Mouse (Mus musculus): ENCODE measurements around the gene Mpped2. TPM values are rescaled to one million over a fixed set of nuclear protein-coding genes. Genes with fewer than 3 reads are reported as not detected.
A peak's percentile ranks its signal among the peaks of the same experiment; 100 is the strongest.

The Mpped2 gene
- polyA plus RNA-seq, 1 experiment from 2014 or later, result 36.7 TPM

GRCm38 (mm10) chr2:106772643-106773042 is 79.6 kb downstream of the Mpped2 start:
- no peak for ATAC-seq (ENCODE audit: low FRiP score, low TSS enrichment)
- 65% methylated on average over 5 of the region's 5 CpGs for WGBS
- H3K4me1 ChIP-seq (ENCODE audit: control insufficient read depth, insufficient read depth, low read length), result peaks cover 5% of the 10 kb centered on the region

GRCm38 (mm10) chr2:106774251-106775196 is 81.5 kb downstream of the Mpped2 start:
- Histone ChIP-seq H3K36me3 (ENCODE audit: control insufficient read depth, insufficient read depth, low read length) (no peaks in the 10 kb centered on the region), H3K4me1 (ENCODE audit: control insufficient read depth, insufficient read depth, low read length) (peaks cover 5% of the 10 kb centered on the region), H3K4me2 (replicated peaks; ENCODE audit: low read depth, low read length) (no peak overlapping the region), H3K9ac (ENCODE audit: low read depth, low read length) (no peak overlapping the region), H3K27me3 (ENCODE audit: control insufficient read depth, insufficient read depth, low read length) (no peaks in the 10 kb centered on the region), H3K27ac (ENCODE audit: low read depth, low read length) (peak overlapping the region; percentile 21; the same call in 1 of the 2 replicates), H3K4me3 (ENCODE audit: low read length) (no peak overlapping the region), H3K9me3 (ENCODE audit: control insufficient read depth, low read length) (no peaks in the 10 kb centered on the region)
- WGBS, result 28% methylated on average over 10 of the region's 10 CpGs
- peak; percentile 82 for ATAC-seq (ENCODE audit: low FRiP score, low TSS enrichment)

More at GRCm38 (mm10) chr2:106772643-106773042, 79.6 kb downstream of the Mpped2 start:
- Histone ChIP-seq H3K36me3 (ENCODE audit: control insufficient read depth, insufficient read depth, low read length) (no peaks in the 10 kb centered on the region), H3K9me3 (ENCODE audit: control insufficient read depth, low read length) (no peaks in the 10 kb centered on the region), H3K27ac (ENCODE audit: low read depth, low read length) (no peak overlapping the region), H3K4me3 (ENCODE audit: low read length) (no peak overlapping the region), H3K4me2 (replicated peaks; ENCODE audit: low read depth, low read length) (no peak overlapping the region), H3K9ac (ENCODE audit: low read depth, low read length) (no peak overlapping the region), H3K27me3 (ENCODE audit: control insufficient read depth, insufficient read depth, low read length) (no peaks in the 10 kb centered on the region)

GRCm38 (mm10) chr2:106775994-106776393 is 82.9 kb downstream of the Mpped2 start:
- H3K4me3 ChIP-seq (ENCODE audit: low read length), result no peak overlapping the region
- 39% methylated on average over 2 of the region's 2 CpGs for WGBS

GRCm38 (mm10) chr2:106778861-106779516 is 85.9 kb downstream of the Mpped2 start:
- Histone ChIP-seq H3K4me2 (replicated peaks; ENCODE audit: low read depth, low read length) (no peak overlapping the region), H3K36me3 (ENCODE audit: control insufficient read depth, insufficient read depth, low read length) (no peaks in the 10 kb centered on the region), H3K27me3 (ENCODE audit: control insufficient read depth, insufficient read depth, low read length) (no peaks in the 10 kb centered on the region), H3K4me1 (ENCODE audit: control insufficient read depth, insufficient read depth, low read length) (peaks cover 5% of the 10 kb centered on the region), H3K27ac (ENCODE audit: low read depth, low read length) (no peak overlapping the region), H3K4me3 (ENCODE audit: low read length) (no peak overlapping the region), H3K9ac (ENCODE audit: low read depth, low read length) (no peak overlapping the region), H3K9me3 (ENCODE audit: control insufficient read depth, low read length) (no peaks in the 10 kb centered on the region)
- WGBS, result 79% methylated on average over 7 of the region's 7 CpGs
- ATAC-seq (ENCODE audit: low FRiP score, low TSS enrichment), result no peak

More at GRCm38 (mm10) chr2:106775994-106776393, 82.9 kb downstream of the Mpped2 start:
- H3K9me3 ChIP-seq (ENCODE audit: control insufficient read depth, low read length), result no peaks in the 10 kb centered on the region
- H3K4me1 ChIP-seq (ENCODE audit: control insufficient read depth, insufficient read depth, low read length), result peaks cover 5% of the 10 kb centered on the region
- H3K4me2 ChIP-seq (replicated peaks; ENCODE audit: low read depth, low read length), result no peak overlapping the region
- no peak overlapping the region for H3K27ac ChIP-seq (ENCODE audit: low read depth, low read length)
- H3K9ac ChIP-seq (ENCODE audit: low read depth, low read length), result no peak overlapping the region
- ATAC-seq (ENCODE audit: low FRiP score, low TSS enrichment), result peak; percentile 59
- no peaks in the 10 kb centered on the region for H3K27me3 ChIP-seq (ENCODE audit: control insufficient read depth, insufficient read depth, low read length)
- no peaks in the 10 kb centered on the region for H3K36me3 ChIP-seq (ENCODE audit: control insufficient read depth, insufficient read depth, low read length)

DNA sequence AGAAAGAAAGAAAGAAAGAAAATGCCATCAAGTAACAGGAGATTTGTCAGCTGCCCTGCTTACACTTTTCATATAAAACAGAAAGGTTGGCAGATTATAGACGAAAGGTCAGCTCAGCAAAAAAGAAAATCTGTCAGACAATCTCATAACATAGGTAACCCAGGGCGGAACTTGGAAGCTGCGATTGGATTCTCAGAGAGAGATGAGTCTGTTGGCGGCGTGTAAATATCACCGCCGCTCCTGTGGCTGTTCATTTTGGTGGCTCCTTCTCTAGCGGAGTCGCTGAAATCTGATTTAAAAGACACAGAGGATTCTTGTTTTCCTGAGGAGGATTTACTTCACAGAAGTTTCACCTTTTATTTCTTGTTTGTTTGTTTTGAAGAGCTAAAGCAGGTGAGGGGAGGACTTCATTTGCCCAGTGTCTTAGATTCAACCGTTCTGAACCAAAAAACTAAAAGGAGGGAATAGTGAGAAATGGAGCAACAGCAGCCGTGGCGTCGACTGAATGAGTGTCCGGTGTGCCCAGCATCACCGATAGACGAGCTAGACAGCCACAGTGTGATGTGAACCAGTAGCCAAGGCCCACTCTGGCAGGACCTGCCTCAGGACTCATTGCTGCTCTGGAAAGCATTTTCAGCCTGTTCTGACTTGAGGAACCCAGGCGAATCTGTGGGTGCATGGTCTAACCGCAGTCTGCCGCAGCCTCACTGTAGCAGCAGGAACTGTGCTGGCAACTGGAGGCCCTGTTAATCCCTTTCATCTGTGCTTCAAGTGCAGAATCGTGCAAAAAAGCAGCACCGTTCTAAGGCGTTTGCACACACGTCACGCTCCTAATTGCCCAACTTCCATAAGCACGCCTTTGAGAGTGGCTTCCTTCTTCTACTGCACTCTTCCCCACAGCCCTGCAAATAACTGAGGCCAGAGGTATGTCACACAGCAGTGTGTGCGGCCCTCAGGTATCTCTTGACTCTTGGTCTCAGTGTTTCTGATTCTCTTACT is 88.4 kb downstream of the Mpped2 start:
- WGBS, result 91% methylated on average over 26 of the region's 26 CpGs
- Histone ChIP-seq H3K36me3 (ENCODE audit: control insufficient read depth, insufficient read depth, low read length) (no peaks in the 10 kb centered on the region), H3K4me2 (replicated peaks; ENCODE audit: low read depth, low read length) (no peak overlapping the region), H3K27ac (ENCODE audit: low read depth, low read length) (no peak overlapping the region), H3K4me3 (ENCODE audit: low read length) (no peak overlapping the region), H3K9ac (ENCODE audit: low read depth, low read length) (no peak overlapping the region), H3K9me3 (ENCODE audit: control insufficient read depth, low read length) (no peaks in the 10 kb centered on the region), H3K27me3 (ENCODE audit: control insufficient read depth, insufficient read depth, low read length) (no peaks in the 10 kb centered on the region), H3K4me1 (ENCODE audit: control insufficient read depth, insufficient read depth, low read length) (no peaks in the 10 kb centered on the region)
- no peak for ATAC-seq (ENCODE audit: low FRiP score, low TSS enrichment)

DNA sequence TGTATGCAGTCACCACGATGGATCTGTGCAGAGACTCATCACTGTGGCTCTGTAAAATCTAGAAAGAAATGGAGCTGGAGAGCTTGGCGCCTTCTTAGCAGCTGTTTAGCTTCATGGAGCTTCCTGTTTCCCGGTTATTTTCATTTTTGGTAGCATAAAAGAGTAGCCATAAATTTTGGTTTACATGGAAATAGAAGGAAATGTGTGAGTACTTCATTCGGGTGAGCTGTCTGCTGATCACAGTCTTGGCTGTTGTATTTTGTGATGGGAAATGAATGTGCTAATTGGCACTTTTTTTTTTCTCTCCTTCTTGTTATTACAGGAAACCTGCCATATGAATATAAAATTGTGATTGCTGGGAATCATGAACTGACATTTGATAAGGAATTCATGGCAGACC is 90.2 kb downstream of the Mpped2 start:
- Histone ChIP-seq H3K4me3 (ENCODE audit: low read length) (no peak overlapping the region), H3K9ac (ENCODE audit: low read depth, low read length) (no peak overlapping the region), H3K4me1 (ENCODE audit: control insufficient read depth, insufficient read depth, low read length) (peaks cover 6% of the 10 kb centered on the region), H3K27ac (ENCODE audit: low read depth, low read length) (no peak overlapping the region), H3K36me3 (ENCODE audit: control insufficient read depth, insufficient read depth, low read length) (no peaks in the 10 kb centered on the region), H3K27me3 (ENCODE audit: control insufficient read depth, insufficient read depth, low read length) (no peaks in the 10 kb centered on the region), H3K4me2 (replicated peaks; ENCODE audit: low read depth, low read length) (no peak overlapping the region), H3K9me3 (ENCODE audit: control insufficient read depth, low read length) (no peaks in the 10 kb centered on the region)
- 54% methylated on average over 4 of the region's 4 CpGs for WGBS
- ATAC-seq (ENCODE audit: low FRiP score, low TSS enrichment), result no peak

- ATAC-seq (ENCODE audit: low FRiP score, low TSS enrichment), result no peak
Measured at GRCm38 (mm10) chr2:106788055-106788454, 95.0 kb downstream of the Mpped2 start.

DNA sequence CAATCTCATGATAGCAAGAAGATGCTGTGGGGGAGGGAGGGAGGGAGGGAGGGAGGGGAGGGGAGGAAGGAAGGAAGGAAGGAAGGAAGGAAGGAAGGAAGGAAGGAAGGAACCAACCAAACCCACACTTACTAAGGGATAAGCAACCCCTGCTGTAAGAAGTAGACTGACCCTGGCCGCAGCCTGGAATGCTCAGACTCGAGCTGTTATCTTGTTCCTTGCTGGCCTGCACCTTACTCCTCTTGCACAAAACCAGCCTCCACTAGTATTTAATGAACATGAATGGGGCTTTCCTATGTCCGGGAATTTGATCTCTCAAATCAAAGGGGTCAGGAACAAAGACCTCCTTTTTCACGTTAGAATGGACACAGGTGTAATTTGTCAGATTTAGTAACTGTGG is 95.5 kb downstream of the Mpped2 start:
- Histone ChIP-seq H3K9ac (ENCODE audit: low read depth, low read length) (no peak overlapping the region), H3K27ac (ENCODE audit: low read depth, low read length) (peak overlapping the region; percentile 90; the same call in 1 of the 2 replicates), H3K36me3 (ENCODE audit: control insufficient read depth, insufficient read depth, low read length) (no peaks in the 10 kb centered on the region), H3K9me3 (ENCODE audit: control insufficient read depth, low read length) (no peaks in the 10 kb centered on the region), H3K4me2 (replicated peaks; ENCODE audit: low read depth, low read length) (no peak overlapping the region), H3K4me3 (ENCODE audit: low read length) (no peak overlapping the region), H3K4me1 (ENCODE audit: control insufficient read depth, insufficient read depth, low read length) (peaks cover 32% of the 10 kb centered on the region), H3K27me3 (ENCODE audit: control insufficient read depth, insufficient read depth, low read length) (no peaks in the 10 kb centered on the region)
- 17% methylated on average over 4 of the region's 4 CpGs for WGBS
- peak; percentile 34; the same call in 1 of the 2 replicates for ATAC-seq (ENCODE audit: low FRiP score, low TSS enrichment)

More at GRCm38 (mm10) chr2:106788055-106788454, 95.0 kb downstream of the Mpped2 start:
- WGBS, result 28% methylated on average over 8 of the region's 8 CpGs
- H3K36me3 ChIP-seq (ENCODE audit: control insufficient read depth, insufficient read depth, low read length), result no peaks in the 10 kb centered on the region
- H3K27me3 ChIP-seq (ENCODE audit: control insufficient read depth, insufficient read depth, low read length), result no peaks in the 10 kb centered on the region
- H3K9me3 ChIP-seq (ENCODE audit: control insufficient read depth, low read length), result no peaks in the 10 kb centered on the region
- no peak overlapping the region for H3K4me2 ChIP-seq (replicated peaks; ENCODE audit: low read depth, low read length)
- H3K4me3 ChIP-seq (ENCODE audit: low read length), result no peak overlapping the region
- H3K27ac ChIP-seq (ENCODE audit: low read depth, low read length), result peak overlapping the region; percentile 24; the same call in 1 of the 2 replicates
- peaks cover 32% of the 10 kb centered on the region for H3K4me1 ChIP-seq (ENCODE audit: control insufficient read depth, insufficient read depth, low read length)
- no peak overlapping the region for H3K9ac ChIP-seq (ENCODE audit: low read depth, low read length)
